Mouse (Mus musculus): Measurements from ENCODE around the gene Hoga1.

DNA sequence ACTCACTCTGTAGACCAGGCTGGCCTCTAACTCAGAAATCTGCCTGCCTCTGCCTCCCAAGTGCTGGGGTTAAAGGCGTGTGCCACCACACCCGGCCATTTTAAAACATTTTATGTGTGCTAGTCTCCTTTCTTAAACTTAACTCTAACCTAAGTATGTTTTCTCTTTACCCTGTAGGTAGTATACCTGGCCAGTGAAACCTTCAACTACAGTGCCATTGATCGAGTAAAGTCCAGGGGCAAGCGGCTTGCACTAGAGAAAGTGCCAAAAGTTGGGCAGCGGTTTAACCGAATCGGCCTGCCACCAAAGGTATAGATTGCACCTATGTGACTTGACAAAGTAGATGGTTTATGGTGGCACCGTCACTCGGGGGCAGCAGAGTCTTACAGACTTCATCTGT is 59.3 kb downstream of the Hoga1 start:
- TF ChIP-seq FLI1 (IDR thresholded peaks at IDR 0.05; ENCODE audit: low read length) (no peak), GATA1 (IDR thresholded peaks at IDR 0.05; ENCODE audit: borderline replicate concordance, low read length) (no peak)
